Mouse (Mus musculus): ENCODE results near the gene Clec10a.

Gene Clec10a

GRCm38 (mm10) chr11:70189319-70190134 is 33.5 kb downstream of the Clec10a start:
- no peak for DNase-seq

GRCm38 (mm10) chr11:70191188-70191587 is 35.2 kb downstream of the Clec10a start:
- no peak for DNase-seq

GRCm38 (mm10) chr11:70192157-70192556 is 36.2 kb downstream of the Clec10a start:
- DNase-seq: no peak

- no peak for DNase-seq
Measured at GRCm38 (mm10) chr11:70193354-70194285, 37.6 kb downstream of the Clec10a start.

DNA sequence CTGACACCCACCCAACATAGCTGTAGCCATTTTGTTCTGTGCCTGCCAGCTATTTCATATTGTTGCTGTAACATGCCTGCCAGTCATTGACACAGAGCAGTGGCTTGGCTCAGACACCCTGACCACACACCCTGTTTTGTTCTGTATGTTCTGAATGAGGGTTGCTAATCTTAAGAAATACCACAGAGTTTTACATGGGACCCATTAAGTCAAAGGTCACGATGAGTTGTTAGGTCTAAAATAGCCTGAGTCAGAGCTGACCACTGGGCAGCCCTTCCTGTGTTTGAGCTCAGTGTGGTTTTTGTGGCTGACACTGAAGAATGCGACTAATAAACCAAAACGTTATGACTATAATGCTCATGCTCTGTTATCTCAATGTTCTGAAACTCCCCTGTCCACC is 42.3 kb downstream of the Clec10a start:
- no peak for DNase-seq

DNA sequence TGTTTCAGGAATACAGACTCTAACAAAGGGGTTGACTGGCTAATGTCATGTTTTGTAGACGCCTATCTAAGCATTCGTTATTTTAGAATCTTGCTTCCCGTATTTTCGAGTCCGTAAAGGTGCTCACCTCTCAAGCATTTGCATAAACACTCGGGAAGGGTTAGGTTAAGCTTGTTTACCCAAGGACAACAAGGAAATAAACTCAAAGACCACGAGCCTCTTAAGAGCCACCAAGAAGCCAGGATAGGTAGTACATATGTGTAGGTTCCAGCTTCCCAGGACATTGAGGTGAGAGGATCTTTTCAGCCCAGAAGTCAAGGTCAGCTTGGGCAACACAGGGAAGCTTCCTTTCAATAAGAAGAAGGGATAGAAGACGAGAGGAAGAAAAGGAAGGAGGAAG is 43.1 kb downstream of the Clec10a start:
- no peak for DNase-seq

GRCm38 (mm10) chr11:70200036-70200608 is 44.1 kb downstream of the Clec10a start:
- no peak for DNase-seq

- peak; percentile 84 to 88 for DNase-seq
Measured at GRCm38 (mm10) chr11:70201691-70202090, 45.7 kb downstream of the Clec10a start.

DNA sequence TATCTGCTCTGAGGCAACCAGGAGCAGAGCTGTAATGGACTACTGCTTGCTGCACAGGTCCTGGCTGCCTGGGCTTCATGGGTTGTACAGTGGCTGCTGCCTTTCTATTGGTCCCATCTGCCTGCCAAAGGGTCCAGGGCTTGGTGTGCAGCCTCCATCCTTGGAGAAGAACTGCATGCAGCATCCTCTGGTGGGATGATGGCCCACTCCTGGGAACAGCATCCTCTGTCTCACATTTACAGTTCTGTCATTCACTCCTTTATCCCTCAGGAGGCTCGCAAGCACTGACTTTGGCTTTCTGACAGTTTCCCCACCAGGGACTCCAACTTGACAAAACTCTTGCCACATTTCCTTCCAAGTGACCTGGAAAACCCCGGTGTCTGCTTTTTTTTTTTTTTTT is 50.8 kb downstream of the Clec10a start:
- DNase-seq: no peak

- no peak for DNase-seq
Measured at GRCm38 (mm10) chr11:70207283-70207682, 51.3 kb downstream of the Clec10a start.

GRCm38 (mm10) chr11:70208778-70209388 is 52.9 kb downstream of the Clec10a start:
- no peak for DNase-seq

DNA sequence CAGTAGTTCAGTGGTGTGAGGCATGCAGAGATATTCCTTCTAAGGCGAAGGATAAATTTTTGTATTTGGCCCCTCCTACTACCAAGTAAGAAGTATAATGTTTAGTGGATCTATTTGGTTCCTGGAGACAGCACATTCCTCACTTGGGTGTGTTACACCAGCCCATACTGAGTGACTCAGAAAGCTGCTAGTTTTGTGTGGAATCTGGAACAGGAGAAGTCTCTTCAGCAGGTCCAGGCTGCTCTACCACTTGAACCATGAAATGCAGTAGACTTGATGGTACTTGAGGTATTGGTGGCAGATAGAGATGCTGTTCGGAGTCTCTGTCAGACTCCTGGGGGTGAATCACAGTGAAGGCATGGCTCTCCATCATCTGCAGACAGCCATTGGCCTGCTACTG is 54.7 kb downstream of the Clec10a start:
- DNase-seq: no peak

GRCm38 (mm10) chr11:70211972-70212371 is 56.0 kb downstream of the Clec10a start:
- no peak for DNase-seq

DNA sequence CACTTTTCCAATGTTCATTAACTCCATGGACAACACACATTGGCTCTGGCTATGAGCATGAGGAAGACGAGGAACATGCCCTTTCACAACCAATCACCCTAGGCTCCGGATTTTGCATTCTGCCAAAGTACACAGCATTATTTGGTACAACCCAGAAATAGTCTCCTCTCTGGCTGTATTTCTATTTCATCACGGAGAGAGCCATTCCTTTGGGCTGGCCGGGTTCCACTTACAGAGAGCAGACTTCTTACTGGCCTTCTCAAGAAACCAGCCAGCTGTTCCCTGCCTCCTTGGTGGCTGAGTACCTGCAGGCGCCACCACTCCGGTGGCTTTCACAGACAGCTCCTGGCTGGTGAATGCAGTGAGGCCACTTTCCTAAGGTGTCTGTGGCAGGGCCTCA is 56.4 kb downstream of the Clec10a start, which contains the start of gene Slc16a11:
Gene Slc16a11 (plus strand): TSS at position 330 of the 400 bp plus-strand sequence.
- peak; percentile 18 to 35 for DNase-seq

DNA sequence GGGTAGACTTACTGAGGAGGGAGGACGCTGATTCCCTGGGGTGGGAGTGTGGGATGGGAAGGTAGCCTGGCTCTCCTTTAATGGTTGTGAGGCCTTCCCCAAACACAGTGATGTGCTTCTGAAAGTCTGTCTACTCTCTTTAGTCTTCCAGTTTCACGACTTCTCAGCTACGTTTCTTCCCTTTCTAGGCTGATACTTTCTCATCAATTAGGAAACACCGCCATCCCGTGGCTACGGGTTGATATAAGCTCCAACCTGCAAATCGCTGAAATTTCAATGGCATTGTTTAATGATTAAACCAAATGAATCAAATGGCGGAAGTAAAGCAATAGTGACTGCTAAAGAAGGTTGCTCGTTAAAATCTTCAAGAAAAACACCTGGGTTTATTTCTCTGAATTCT is 56.9 kb downstream of the Clec10a start:
- DNase-seq: peak; percentile 82 to 86

GRCm38 (mm10) chr11:70213736-70214135 is 57.7 kb downstream of the Clec10a start:
- DNase-seq: peak; percentile 83 to 88

GRCm38 (mm10) chr11:70214191-70214855 is 58.3 kb downstream of the Clec10a start:
- DNase-seq: peak; percentile 67 to 77

DNA sequence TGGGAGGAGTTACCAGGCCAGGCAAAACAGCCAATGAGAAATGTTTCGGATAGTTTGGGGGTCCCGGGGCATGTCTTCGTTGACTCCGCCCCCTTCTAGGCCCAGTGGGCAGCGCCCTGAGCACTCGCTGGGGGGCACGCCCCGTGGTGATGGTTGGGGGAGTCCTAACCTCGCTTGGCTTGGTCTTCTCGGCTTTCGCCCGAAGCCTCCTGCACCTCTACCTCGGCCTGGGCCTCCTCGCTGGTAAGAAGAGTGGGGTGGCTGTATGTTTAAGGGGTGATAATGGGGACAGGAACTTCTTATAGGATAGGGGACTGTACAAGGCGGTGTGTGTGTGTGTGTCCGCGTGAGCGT is 58.8 kb downstream of the Clec10a start:
- peak in 1 of 2 experiments; percentile 61 for DNase-seq

- peak; percentile 45 to 65 for DNase-seq
Measured at GRCm38 (mm10) chr11:70215301-70215700, 59.3 kb downstream of the Clec10a start.

DNA sequence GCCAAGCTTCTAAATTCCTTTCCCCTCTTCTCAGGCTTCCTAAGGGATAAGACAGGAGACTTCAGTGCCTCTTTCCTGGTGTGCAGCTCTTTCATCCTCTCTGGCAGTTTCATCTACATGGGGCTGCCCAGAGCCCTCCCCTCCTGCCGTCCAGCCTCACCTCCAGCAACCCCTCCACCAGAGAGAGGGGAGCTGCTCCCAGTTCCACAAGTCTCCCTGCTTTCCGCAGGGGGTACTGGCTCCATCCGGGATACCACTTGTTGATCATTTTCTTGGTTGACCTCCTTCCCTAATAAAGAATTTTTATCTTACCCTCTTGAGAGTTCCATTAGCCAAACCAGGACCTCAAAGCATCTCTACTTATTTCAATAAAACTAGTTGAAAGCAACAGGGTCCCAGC is 60.1 kb downstream of the Clec10a start:
- peak in 1 of 2 experiments; percentile 22 for DNase-seq

DNA sequence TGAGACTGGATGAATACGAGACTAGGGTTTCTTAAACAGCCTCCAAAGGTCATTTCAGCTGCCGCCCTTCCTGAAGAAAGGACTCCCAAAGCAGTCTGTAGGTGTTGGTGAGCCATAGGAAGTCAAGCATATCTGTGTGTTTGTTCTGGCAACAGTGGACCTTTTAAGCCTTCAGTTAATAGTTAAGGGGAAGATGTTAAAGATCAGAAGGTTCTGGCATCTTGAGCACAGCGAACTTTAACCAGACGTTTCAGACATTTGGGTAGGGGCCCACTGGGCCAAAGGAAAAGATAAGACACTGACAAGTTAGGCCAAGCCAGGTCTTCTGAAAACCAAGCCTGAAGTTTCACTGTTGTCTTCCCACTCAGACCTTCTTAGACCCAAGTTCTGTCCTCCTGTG is 62.0 kb downstream of the Clec10a start:
- no peak for DNase-seq

- DNase-seq: peak; percentile 15 to 36
Measured at GRCm38 (mm10) chr11:70218741-70219470, 62.9 kb downstream of the Clec10a start.

All from cerebellum, adult 18-20 months (tissue).